Mouse (Mus musculus) liver, adult (tissue): ENCODE results near the gene Naip1.

ENCODE experiments used
- GATA4 ChIP-seq: IDR thresholded peaks from 2 replicates; pipeline ENCODE4 v1.6.1; 2014; ENCODE audit warnings: mild to moderate bottlenecking, low read length; ENCODE audit not compliant: insufficient replicate concordance

Gene Naip1

GRCm38 (mm10) chr13:100409181-100409580 is 43.5 kb downstream of the Naip1 start:
- TF ChIP-seq GATA4: no peak

GRCm38 (mm10) chr13:100408242-100408641 is 44.4 kb downstream of the Naip1 start:
- TF ChIP-seq GATA4: no peak

GRCm38 (mm10) chr13:100370536-100370935 is 82.1 kb downstream of the Naip1 start:
- no peak for TF ChIP-seq GATA4
